Mouse (Mus musculus): ENCODE measurements around the gene Rcbtb2. TPM values are rescaled to one million over a fixed set of nuclear protein-coding genes. Genes with fewer than 3 reads are reported as not detected.

The Rcbtb2 gene
- polyA plus RNA-seq, 1 experiment: 32.3 TPM

DNA sequence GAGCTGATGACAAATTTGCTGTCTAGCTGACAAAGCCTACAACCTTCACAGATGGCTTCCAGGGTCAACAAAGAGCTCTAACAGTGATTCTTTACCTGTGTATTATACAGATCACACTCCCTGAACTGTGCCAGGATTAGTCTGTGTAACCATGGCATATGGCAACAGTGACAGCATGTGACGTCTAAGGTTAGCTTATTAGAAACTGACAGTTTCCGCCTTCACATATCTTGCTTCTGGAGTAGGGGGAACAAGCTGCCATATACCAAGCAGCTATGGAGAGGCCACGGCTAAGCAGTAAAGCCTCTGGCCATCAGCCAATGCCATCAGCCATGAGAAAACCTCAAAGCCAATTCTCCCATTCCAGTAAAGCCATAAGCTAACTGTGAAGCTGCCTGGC is 103.5 kb downstream of the Rcbtb2 start:
- WGBS: 85% methylated on average over 3 of the region's 3 CpGs
- Histone ChIP-seq H3K4me1 (ENCODE audit: control insufficient read depth, insufficient read depth, low read length) (no peaks in the 10 kb centered on the region; the same call in 1 of the 2 replicates), H3K4me3 (ENCODE audit: insufficient read depth, low read depth, low read length) (no peak overlapping the region), H3K36me3 (ENCODE audit: control insufficient read depth, insufficient read depth, low read length) (no peaks in the 10 kb centered on the region; the same call in 1 of the 2 replicates), H3K27me3 (replicated peaks; ENCODE audit: control insufficient read depth, insufficient read depth, low read length) (no peaks in the 10 kb centered on the region), H3K27ac (ENCODE audit: insufficient read depth, low read depth, low read length) (no peak overlapping the region)
- TF ChIP-seq POLR2A (IDR thresholded peaks at IDR 0.05; ENCODE audit: low read depth, low read length) (no peak), CTCF (conservative IDR thresholded peaks at IDR 0.05; ENCODE audit: insufficient read depth, insufficient read length, low read depth, low read length) (no peak)
- no peak for DNase-seq

DNA sequence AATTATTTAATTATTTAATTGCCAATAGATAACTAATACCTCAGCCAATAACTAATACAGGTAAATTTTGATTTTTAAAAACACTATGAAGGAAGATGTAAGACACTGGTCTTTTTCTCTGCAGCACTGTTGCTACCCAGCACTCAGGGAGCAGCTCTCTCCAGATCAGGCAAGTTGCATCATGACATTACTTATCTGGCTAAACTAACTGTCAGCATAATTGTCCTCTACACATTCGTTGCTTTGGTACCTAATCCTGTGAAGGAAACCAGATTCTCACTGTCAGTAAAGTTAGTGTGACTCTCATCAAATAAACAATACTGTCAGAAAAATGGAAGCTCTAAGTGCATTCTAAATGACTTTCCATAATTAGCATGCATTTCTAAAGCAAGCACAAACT is 104.0 kb downstream of the Rcbtb2 start:
- Histone ChIP-seq H3K4me1 (ENCODE audit: control insufficient read depth, insufficient read depth, low read length) (no peaks in the 10 kb centered on the region; the same call in 1 of the 2 replicates), H3K27me3 (replicated peaks; ENCODE audit: control insufficient read depth, insufficient read depth, low read length) (no peaks in the 10 kb centered on the region), H3K4me3 (ENCODE audit: insufficient read depth, low read depth, low read length) (no peak overlapping the region), H3K27ac (ENCODE audit: insufficient read depth, low read depth, low read length) (no peak overlapping the region; the same call in 1 of the 2 replicates), H3K36me3 (ENCODE audit: control insufficient read depth, insufficient read depth, low read length) (no peaks in the 10 kb centered on the region; the same call in 1 of the 2 replicates)
- 20% methylated on average over 1 of the region's 1 CpGs for WGBS
- TF ChIP-seq CTCF (conservative IDR thresholded peaks at IDR 0.05; ENCODE audit: insufficient read depth, insufficient read length, low read depth, low read length) (no peak), POLR2A (IDR thresholded peaks at IDR 0.05; ENCODE audit: low read depth, low read length) (no peak)
- DNase-seq: no peak

DNA sequence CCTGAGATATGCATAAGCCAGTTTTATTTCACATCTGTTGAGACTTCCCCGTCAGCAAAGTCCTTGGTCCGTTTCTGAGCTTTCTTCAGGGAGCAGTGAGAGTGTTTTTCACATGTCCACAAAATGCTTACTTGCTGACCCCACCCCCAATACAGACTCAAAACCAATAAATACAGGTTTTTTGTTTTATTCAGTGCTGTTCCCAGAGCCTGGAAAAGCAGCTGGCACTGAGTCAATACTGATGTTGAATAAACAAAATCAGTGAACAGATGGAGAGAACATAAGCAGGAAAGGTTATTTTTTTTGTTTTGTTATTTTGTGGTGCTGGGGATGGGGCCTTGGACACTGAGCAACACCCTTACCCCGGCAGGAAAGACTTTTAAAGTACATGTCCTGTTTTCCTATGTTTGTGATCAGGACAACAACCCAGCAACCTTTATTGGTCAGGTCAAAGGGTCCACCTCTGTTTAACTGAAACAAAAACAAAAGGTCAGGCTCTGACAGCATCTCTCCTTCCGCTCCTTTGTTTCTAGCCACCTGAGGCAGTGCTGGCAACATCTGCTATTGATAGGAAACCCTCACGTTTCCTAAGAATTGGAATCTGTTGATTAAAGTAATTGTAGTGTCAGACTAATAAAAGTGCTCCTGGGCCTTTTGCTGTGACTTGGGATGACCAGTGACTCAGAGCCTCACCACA is 108.6 kb downstream of the Rcbtb2 start:
- TF ChIP-seq CTCF (conservative IDR thresholded peaks at IDR 0.05; ENCODE audit: insufficient read depth, insufficient read length, low read depth, low read length) (no peak), POLR2A (IDR thresholded peaks at IDR 0.05; ENCODE audit: low read depth, low read length) (no peak)
- WGBS: 55% methylated on average over 5 of the region's 5 CpGs
- Histone ChIP-seq H3K36me3 (ENCODE audit: control insufficient read depth, insufficient read depth, low read length) (no peaks in the 10 kb centered on the region; the same call in 1 of the 2 replicates), H3K27me3 (replicated peaks; ENCODE audit: control insufficient read depth, insufficient read depth, low read length) (no peaks in the 10 kb centered on the region), H3K27ac (ENCODE audit: insufficient read depth, low read depth, low read length) (peak overlapping the region; percentile 45), H3K4me3 (ENCODE audit: insufficient read depth, low read depth, low read length) (no peak overlapping the region), H3K4me1 (ENCODE audit: control insufficient read depth, insufficient read depth, low read length) (peaks cover 10% of the 10 kb centered on the region)
- DNase-seq: peak; percentile 42

DNA sequence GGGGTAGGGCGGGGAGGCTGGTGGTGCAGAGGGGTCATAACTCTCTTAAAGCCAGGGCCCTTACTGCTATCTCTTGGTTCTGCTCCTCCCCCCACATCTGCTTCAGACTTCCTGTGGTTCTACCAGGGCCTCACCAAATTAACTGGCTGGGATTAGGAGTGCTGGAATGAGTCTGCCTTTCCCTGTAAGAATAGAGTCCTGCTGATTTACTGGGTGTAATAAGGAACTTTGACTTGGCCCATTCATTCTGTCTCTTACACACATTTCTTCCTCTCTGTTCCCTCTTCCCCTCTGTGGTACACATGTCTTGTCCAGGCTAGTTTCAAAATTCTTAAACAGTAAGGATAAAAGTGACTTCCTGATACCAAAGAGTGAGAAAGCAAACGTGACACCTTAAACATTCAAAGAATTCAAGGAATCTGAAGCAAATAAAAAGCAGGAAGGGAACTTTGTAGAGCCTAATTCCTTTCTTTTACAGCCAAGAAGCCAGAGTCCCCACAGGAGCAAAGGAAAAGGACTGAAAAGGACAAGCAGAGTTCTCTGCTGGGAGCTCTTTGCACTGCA is 111.7 kb downstream of the Rcbtb2 start:
- Histone ChIP-seq H3K27ac (ENCODE audit: insufficient read depth, low read depth, low read length) (peak overlapping the region; percentile 93), H3K4me3 (ENCODE audit: insufficient read depth, low read depth, low read length) (no peak overlapping the region), H3K4me1 (ENCODE audit: control insufficient read depth, insufficient read depth, low read length) (peaks cover 10% of the 10 kb centered on the region), H3K27me3 (replicated peaks; ENCODE audit: control insufficient read depth, insufficient read depth, low read length) (no peaks in the 10 kb centered on the region), H3K36me3 (ENCODE audit: control insufficient read depth, insufficient read depth, low read length) (no peaks in the 10 kb centered on the region; the same call in 1 of the 2 replicates)
- 36% methylated on average over 2 of the region's 2 CpGs for whole genome bisulfite sequencing
- peak; percentile 44 for DNase-seq
- no peak for TF ChIP-seq CTCF (conservative IDR thresholded peaks at IDR 0.05; ENCODE audit: insufficient read depth, insufficient read length, low read depth, low read length)
- no peak for TF ChIP-seq POLR2A (IDR thresholded peaks at IDR 0.05; ENCODE audit: low read depth, low read length)

DNA sequence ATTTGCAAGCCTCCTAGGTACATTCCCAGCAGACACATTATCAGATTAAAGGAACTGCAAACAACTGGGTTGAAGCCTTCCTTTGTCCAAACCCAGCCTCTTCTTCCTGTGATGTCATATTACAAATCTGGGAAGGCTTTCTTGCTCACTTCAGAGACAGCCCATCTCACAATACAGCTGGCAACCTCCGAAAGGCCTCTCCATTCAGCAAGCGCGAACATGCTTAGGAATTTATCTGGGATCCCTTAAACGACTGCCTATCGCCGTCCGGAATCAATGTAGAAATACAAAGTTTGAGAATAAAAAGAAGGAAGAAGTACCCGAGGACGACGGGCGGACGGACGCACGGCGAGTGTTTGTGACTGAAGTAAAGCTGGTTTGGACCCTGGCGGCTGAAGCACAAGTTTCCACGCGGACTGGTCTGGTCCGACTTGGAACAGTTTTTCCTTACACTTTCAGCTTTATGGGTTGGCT is 115.0 kb downstream of the Rcbtb2 start, which contains the start of gene Lpar6:
Lpar6 (plus strand) TSS at position 48 of the 474 bp plus-strand sequence.
- H3K27ac ChIP-seq (ENCODE audit: insufficient read depth, low read depth, low read length): peak within 1 kb of the TSS; percentile 79
- H3K4me3 ChIP-seq (ENCODE audit: insufficient read depth, low read depth, low read length): peak within 1 kb of the TSS; percentile 81
- WGBS: under 1% methylated on average over 19 of the region's 19 CpGs
- no peaks in the 10 kb centered on the region for H3K27me3 ChIP-seq (replicated peaks; ENCODE audit: control insufficient read depth, insufficient read depth, low read length)
- peaks cover 10% of the 10 kb centered on the region for H3K4me1 ChIP-seq (ENCODE audit: control insufficient read depth, insufficient read depth, low read length)
- H3K36me3 ChIP-seq (ENCODE audit: control insufficient read depth, insufficient read depth, low read length): peaks cover 3% of the 10 kb centered on the region; the same call in 1 of the 2 replicates
- DNase-seq: peak; percentile 89
- TF ChIP-seq POLR2A (IDR thresholded peaks at IDR 0.05; ENCODE audit: low read depth, low read length): no peak
- no peak for TF ChIP-seq CTCF (conservative IDR thresholded peaks at IDR 0.05; ENCODE audit: insufficient read depth, insufficient read length, low read depth, low read length)

DNA sequence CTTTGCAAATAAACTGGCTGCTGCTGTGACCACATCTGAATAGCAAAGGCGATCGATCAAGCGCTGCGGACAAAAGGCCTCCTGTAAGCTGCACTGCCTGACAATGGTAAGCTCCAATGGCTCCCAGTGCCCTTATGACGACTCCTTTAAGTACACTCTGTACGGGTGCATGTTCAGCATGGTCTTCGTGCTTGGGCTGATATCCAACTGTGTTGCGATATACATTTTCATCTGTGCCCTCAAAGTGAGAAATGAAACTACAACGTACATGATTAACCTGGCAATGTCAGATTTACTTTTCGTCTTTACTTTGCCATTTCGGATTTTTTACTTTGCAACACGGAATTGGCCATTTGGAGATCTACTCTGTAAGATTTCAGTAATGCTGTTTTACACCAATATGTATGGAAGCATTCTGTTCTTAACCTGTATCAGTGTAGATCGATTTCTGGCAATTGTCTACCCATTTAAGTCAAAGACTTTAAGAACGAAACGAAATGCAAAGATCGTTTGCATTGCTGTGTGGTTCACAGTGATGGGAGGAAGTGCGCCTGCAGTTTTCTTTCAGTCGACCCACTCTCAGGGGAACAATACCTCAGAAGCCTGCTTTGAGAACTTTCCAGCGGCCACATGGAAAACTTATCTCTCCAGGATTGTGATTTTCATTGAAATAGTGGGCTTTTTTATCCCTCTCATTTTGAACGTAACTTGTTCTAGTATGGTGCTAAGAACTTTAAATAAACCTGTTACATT is 115.8 kb downstream of the Rcbtb2 start:
- Histone ChIP-seq H3K27ac (ENCODE audit: insufficient read depth, low read depth, low read length) (peak overlapping the region; percentile 79), H3K27me3 (replicated peaks; ENCODE audit: control insufficient read depth, insufficient read depth, low read length) (no peaks in the 10 kb centered on the region), H3K4me3 (ENCODE audit: insufficient read depth, low read depth, low read length) (peak overlapping the region; percentile 81), H3K4me1 (ENCODE audit: control insufficient read depth, insufficient read depth, low read length) (peaks cover 10% of the 10 kb centered on the region), H3K36me3 (ENCODE audit: control insufficient read depth, insufficient read depth, low read length) (peaks cover 3% of the 10 kb centered on the region; the same call in 1 of the 2 replicates)
- TF ChIP-seq POLR2A (IDR thresholded peaks at IDR 0.05; ENCODE audit: low read depth, low read length) (no peak), CTCF (conservative IDR thresholded peaks at IDR 0.05; ENCODE audit: insufficient read depth, insufficient read length, low read depth, low read length) (no peak)
- peak; percentile 67 for DNase-seq
- whole genome bisulfite sequencing: under 1% methylated on average over 20 of the region's 20 CpGs
